Mouse (Mus musculus) lung, postnatal 25 days (tissue): ENCODE measurements at regions not wholly inside any gene's neighbourhood (a gene's known extent, or its start where the extent isn't known, plus 50 kb on each side); places are given as distances from the start of the nearest gene placed in this dataset.
"Not testable (repeated sequence)": the region's sequence is repeated elsewhere in the genome, so short reads cannot be mapped to it uniquely, and the experiment has no call there.

Source experiments
- DNase-seq: peaks from one replicate; pipeline ENCODE4 v3.0.0; 2022; ENCODE audit warnings: low spot score

DNA sequence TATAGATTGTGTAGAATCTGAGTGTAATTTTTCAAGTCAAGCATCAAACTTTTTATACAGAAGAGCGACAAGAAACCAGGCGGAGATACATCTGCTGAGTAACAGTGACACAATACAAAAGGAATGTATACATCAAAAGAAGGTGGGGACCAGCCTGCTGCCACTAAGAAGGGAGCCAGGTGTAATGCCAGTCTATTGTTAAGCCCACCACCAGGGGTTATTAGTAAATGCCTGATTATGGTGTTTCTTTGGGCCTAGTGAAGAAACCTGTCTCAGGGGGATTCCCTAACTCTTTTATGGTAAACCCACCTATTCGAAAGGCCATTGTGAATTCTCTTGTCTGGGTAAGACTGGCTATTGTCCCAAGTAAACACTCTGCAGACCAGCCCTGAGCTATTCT, 126.3 kb upstream of the Thpo start:
- DNase-seq = not testable (repeated sequence)

DNA sequence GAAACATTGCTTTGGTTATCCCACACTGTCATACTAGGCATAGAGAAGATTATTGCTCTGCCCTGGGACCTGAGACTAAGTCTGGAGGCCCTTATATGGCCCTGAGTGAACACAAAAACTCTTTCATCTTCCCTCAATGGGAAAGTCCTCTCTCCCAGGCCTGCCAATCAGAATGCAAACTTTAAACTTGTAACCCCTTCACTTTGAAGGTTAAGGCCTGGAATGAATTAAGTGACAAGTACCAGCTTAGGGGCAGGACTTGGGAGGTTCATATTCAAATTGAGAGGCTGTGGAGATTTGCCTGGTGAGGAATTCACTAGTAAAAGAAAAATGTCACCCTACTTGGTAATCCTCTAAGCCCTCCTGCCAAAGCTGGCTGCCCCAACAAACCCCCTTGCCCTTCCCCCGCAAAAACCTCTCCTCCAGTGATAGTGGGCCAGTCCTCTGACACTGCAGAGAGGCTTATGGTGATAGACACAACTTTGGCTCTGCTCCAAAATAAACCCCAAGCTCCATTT, 120.4 kb upstream of the Thpo start:
- no peak for DNase-seq

- DNase-seq = no peak
These were observed 103.8 kb upstream of the Thpo start for GRCm38 (mm10) chr16:20838151-20838550.

GRCm38 (mm10) chr16:20836866-20837265, 102.6 kb upstream of the Thpo start:
- DNase-seq = no peak

GRCm38 (mm10) chr16:20833838-20834237, 99.5 kb upstream of the Thpo start:
- DNase-seq = not testable (repeated sequence)

DNA sequence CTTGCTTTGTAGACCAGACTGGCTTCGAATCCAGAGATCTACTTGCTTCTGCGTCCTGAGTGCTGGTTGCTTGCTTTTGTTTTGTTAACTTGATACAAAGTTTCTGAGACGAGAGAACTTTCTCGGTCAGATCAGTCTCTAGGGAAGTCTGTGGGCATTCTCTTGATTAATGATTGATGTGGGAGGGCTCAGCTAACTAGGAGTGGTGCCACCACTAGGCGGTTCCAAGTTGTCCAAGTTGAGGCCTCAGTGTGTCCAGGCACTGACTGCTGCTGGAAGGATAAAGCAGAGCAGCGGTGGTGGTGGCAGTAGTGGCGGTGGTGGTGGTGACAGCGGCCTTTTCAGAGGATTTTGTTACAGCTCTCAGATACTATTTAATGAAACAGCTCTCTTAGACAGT, 99.0 kb upstream of the Thpo start:
- DNase-seq = no peak

DNA sequence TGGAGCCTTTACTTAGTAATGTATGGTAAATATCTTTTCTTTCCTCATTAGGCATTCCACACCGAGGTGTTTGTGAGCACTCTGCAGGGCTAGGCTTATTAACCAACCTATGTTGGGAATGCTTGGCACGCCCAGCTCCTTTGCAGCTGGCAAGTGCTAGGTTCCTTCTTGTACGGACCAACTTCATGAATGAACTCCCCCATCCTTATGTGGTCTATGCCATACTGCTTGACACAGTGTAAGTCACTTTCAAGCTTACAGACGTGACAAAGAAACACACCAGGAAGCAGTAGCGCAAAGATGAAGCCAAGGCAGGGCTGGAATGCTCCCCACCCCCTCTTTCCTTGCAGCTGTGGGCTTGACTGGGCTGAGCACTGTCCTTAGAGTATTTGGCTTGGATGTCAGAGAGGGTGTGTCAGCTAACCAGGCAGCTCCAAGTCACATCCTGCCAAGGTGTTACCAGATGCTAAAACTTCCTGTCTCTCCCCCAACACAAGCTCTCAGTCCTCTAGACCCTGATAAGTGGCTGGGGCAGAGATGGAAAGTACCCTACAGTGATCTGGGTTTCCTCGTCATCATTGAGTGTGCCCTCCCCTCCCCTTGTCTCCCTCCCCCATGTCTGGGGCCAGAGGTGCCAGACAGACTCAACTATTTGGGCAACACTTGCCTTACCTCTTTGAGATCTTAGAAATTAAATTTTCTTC, 95.6 kb upstream of the Thpo start:
- DNase-seq = no peak

- no peak for DNase-seq
These were observed 94.9 kb upstream of the Thpo start for GRCm38 (mm10) chr16:20828996-20829731.

DNA sequence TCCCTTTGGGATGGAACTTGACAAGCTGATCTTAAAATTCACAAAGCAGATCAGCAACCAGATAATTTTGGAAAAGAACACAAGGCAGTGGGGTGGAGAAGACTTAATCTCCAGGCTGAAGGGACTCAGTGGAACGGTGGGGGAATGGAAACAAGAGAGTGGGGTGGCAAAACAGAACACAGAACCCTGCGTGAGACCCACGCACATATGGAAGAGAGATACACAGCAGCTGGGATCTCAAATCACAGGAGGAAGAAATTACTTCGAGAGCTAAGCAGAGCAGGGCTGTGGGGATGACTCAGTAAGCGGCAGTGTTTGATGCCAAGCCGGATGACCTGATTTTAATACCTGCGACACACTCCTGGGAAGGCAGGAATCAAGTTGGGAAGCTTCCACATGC, 89.9 kb upstream of the Thpo start:
- DNase-seq = no peak

DNA sequence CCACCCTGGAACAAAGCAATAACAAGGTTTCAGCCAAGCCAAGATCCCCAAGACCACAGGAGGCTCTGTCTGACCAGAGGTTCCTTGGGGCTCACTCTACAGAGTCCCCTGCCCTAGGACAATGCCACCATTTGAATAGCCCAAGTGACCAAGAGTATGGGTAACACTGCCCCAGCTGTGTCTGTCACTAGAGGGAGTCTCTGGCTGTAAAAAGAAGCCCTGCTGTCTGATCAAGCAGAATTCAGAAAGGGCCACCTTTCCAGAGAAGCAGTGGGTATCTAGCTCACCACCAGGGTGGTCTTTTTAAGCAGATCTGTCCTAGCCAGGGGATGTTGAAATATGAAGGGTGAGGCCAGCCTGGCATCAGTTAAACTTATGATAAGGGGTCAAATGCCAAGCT, 86.6 kb upstream of the Thpo start:
- DNase-seq = no peak

DNA sequence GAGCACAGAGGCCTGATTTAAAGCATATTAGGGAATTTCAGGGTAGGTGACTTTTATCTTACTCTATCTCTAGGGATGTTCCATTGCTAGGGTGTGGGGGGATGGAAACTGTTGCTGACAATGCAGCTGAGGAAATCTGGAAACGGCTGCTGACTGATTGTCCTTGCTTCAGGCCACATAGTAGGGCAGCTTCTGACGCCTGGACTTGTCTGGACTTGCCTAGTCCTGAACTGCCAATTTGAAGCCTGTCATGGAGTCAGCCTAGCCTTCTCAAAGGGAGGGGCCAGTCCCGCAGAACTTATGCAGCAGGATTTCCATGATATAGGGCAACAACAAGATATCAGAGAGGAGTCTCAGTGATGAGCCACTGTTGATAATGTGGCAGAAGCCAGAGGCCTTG, 85.3 kb upstream of the Thpo start:
- no peak for DNase-seq

DNA sequence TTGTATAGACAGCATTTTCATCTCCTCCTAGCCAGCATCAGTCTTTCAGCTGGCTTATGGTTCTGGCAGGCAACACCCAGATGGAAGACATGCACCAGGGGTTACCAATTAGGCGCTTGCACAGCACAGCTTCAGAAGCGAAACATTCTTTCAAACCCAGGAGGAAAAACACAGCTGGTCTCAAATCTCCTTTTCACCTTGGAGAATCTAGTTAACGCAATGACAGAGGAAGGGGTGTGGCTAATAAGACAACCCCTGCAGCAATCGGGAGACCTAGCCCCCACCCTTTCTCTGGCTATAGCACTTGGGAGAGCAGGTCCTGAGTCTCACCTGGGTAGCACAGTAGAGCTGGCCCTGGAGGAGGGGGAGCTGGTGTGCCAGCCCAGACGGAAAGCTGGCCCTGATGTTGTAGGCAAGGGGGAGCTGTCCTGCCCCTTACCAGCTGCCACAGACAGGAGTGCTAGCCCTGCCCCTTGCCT, 84.4 kb upstream of the Thpo start:
- DNase-seq = no peak

GRCm38 (mm10) chr16:20814976-20815375, 80.7 kb upstream of the Thpo start:
- no peak for DNase-seq

GRCm38 (mm10) chr16:20814240-20814639, 79.9 kb upstream of the Thpo start:
- DNase-seq = no peak

DNA sequence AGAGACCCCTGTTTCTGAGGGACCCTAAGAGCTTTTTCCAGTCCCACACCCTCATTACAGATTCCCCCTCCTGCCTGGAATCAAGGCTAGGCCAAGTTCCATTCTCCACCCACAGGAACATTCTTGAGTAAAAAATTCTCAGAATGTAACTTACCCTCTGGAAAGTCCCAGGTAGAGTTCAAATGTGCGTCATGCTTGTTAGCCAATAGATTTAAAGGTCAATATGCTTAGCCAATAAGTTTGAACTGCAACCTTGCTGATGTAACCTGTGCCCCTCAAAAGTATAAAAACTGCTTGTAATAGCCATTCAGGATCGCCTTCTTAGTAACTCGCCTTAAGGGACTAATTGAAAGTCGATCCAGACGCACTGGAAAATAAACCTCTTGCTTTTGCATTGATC, 77.7 kb upstream of the Thpo start:
- not testable (repeated sequence) for DNase-seq

DNA sequence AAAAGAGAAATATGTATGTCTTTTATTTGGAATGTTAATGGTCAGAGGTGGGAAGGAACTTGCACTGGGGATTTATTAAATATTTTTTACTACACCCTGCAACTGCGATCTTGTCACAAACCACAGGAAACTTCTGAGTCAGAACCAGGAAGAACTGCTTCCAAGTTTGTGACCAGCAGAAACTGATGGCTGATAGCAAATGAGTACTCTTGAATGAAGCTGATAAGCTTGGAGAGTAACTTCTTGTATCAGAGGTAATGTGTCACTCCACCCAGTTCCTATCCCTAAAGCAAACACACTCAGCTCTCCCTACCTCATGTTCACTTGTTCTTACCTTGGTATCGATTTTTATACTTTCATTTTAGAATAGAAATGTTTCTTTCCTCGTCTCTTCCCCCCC, 76.0 kb upstream of the Thpo start:
- DNase-seq = no peak

DNA sequence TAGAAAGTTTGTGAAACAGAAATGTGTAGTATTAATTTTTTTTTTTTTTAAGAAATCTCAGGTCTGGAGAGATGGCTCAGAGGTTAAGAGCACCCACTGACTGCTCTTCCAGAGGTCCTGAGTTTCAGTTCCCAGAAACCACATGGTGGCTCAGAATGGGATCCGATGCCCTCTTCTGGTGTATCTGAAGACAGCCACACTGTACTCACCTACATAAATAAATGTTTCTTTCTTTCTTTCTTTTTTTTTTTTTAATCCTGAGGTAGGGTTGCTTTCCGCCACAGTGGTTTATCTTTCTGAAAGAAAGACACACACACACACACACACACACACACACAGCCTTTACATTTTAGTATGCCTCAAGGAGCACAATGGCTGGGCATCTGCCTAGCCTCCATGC, 74.0 kb upstream of the Thpo start:
- no peak for DNase-seq

GRCm38 (mm10) chr16:20806739-20807138, 72.4 kb upstream of the Thpo start:
- no peak for DNase-seq

- DNase-seq = no peak
These were observed 71.5 kb upstream of the Thpo start for GRCm38 (mm10) chr16:20805793-20806192.

DNA sequence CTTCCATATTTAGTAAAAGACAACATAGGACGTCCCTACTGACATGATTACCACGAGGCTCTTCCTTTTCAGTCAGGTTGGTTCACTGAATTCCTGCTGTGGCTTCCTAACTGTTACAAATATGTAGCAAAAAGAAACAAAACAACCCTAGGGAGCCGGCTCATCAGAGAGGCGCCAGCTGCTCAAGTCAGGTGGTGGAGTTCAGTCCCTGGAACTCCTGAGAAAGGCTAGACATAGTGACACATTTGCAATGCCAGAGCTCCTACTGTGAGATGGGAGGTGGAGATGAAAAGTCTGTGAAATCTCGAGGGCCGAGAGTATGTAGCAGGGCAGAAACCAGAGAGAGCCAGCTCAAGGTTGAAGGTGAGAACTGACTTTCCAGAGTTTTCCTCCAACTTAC, 70.8 kb upstream of the Thpo start:
- DNase-seq = no peak

DNA sequence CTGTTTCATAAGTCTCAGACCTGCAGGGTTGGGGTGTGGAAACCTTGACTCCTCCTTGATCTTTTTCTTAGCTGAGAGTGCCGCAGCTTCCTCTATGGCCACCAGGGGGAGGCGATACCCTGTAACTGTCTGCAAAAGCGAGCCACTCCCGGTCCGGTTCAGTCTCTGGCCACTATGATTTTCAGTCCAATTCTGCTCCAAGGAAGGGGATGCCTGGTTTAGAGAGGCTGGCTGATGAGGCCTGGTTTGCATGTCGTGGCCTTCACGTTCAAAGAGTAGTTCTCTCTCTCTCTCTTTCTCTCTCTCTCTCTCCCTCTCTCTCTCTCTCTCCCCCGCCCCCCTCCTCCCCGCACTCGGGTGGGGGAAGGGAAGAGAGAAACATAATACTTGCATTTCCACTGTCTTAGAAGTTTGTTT, 70.3 kb upstream of the Thpo start:
- peak; percentile 84 for DNase-seq

DNA sequence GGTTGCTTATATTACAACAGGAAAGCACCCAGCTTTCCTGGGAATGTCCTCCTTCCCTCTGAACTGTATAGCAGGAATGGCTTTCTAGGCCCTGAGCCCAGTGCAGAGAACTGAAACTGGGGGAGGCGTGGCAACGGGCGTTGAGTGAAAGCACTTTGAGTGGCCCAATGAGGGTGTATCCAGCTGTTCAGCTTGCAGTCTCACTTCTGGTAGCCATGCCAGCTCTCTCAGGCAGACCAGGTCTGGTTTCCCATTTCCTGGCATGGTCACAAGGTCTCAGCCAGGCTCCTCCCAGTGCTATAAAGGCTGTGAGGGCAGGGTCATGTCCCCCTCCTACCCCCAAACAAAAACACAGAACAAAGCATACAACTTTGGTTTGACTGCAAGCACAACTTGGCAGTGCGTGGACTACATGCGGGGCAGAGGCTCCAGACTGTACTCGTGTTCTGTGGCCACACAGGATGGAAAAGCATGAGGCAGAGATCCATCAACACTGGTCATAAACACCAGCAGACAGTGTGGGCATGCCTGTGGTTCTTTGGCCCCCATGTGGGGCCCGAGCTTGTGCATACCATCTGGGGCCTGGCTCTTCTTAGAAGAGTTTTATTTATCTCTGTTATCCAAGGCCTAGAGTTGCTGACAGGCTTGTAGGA, 69.1 kb upstream of the Thpo start:
- DNase-seq = peak; percentile 28

GRCm38 (mm10) chr16:20802724-20803123, 68.4 kb upstream of the Thpo start:
- no peak for DNase-seq
